Mouse (Mus musculus) midbrain, postnatal 0 days (tissue): ENCODE results near the gene Olfr727. TPM values are rescaled to one million over a fixed set of nuclear protein-coding genes. Genes with fewer than 3 reads are reported as not detected.

ENCODE experiments used
- ATAC-seq: fragments of 200-750 bp; cut with Nextera tagmentation; 2 replicates; pipeline ENCODE4 v1.8.0; 2017; ENCODE audit warnings: moderate number of reproducible peaks, mild to moderate bottlenecking, moderate TSS enrichment, moderate library complexity; ENCODE audit not compliant: low FRiP score
- DNase-seq: peaks from one replicate; pipeline ENCODE4 v3.0.0-alpha.2; 2015; ENCODE audit warnings: low spot score
- H3K27ac ChIP-seq: fragments of 300-500 bp; sonication (generic); 2 replicates; pipeline ENCODE4 v1.5.1; 2014; ENCODE audit warnings: low read depth, mild to moderate bottlenecking, low read length, mixed read lengths
- H3K27me3 ChIP-seq: fragments of 300-500 bp; sonication (generic); 2 replicates; pipeline ENCODE4 v1.6.1; 2014; ENCODE audit warnings: low read length, control low read depth, mixed read lengths; ENCODE audit not compliant: insufficient read depth
- H3K36me3 ChIP-seq: fragments of 300-500 bp; sonication (generic); 2 replicates; pipeline ENCODE4 v1.6.1; 2014; ENCODE audit warnings: low read length, control low read depth, mixed read lengths; ENCODE audit not compliant: insufficient read depth
- H3K4me1 ChIP-seq: fragments of 300-500 bp; sonication (generic); 2 replicates; pipeline ENCODE4 v1.6.1; 2014; ENCODE audit warnings: mild to moderate bottlenecking, control low read depth, antibody characterized with exemption, low read length, mixed read lengths; ENCODE audit not compliant: insufficient read depth
- H3K4me2 ChIP-seq: fragments of 300-500 bp; sonication (generic); 2 replicates; pipeline ENCODE4 v1.6.1; 2014; ENCODE audit warnings: low read depth, mild to moderate bottlenecking, low read length, mixed read lengths; ENCODE audit not compliant: poor library complexity, severe bottlenecking
- H3K4me3 ChIP-seq: fragments of 300-500 bp; sonication (generic); 2 replicates; pipeline ENCODE4 v1.5.1; 2014; ENCODE audit warnings: low read depth, mild to moderate bottlenecking, low read length, moderate library complexity
- H3K9ac ChIP-seq: fragments of 300-500 bp; sonication (generic); replicated peaks from 2 replicates; pipeline ENCODE4 v1.6.1; 2014; ENCODE audit warnings: mild to moderate bottlenecking, low read length, moderate library complexity, mixed read lengths; ENCODE audit not compliant: poor library complexity, severe bottlenecking
- H3K9me3 ChIP-seq: fragments of 300-500 bp; sonication (generic); 2 replicates; pipeline ENCODE4 v1.6.1; 2016; ENCODE audit warnings: low read length, control low read depth
- CTCF ChIP-seq: IDR thresholded peaks from 2 replicates; pipeline ENCODE4 v1.5.1; 2016; ENCODE audit warnings: antibody characterized with exemption, mild to moderate bottlenecking
- WGBS: fragments of 180-500 bp; shearing (Covaris S2); extraction: QIAGEN DNeasy Blood & Tissue Kit; methylation state at CpG from one replicate; pipeline ENCODE4 v1.1.7; 2014; 5-methylcytosine and 5-hydroxymethylcytosine counted together
- polyA plus RNA-seq: library from polyadenylated mRNA; unstranded; fragments of >200 nt; fragmentation: Nextera tagmentation; extraction: Ambion mirVana; gene quantifications from 2 replicates; pipeline ENCODE4 v1.2.1, GENCODE M21; 2015
- total RNA-seq: library from RNA; depleted of rRNA; stranded (reverse); fragments of >200 nt; gene quantifications from 2 replicates; pipeline ENCODE4 v1.2.3, GENCODE M21; 2014; rRNA removed

Gene Olfr727
- total RNA-seq (not detected in 2 replicates), polyA plus RNA-seq (not detected in 2 replicates)

- Histone ChIP-seq H3K4me1 (no peaks in the 10 kb centered on the region), H3K36me3 (no peaks in the 10 kb centered on the region), H3K27me3 (no peaks in the 10 kb centered on the region), H3K27ac (no peak within 1 kb of the TSS), H3K9ac (no peak within 1 kb of the TSS), H3K4me2 (no peak within 1 kb of the TSS), H3K9me3 (no peaks in the 10 kb centered on the region), H3K4me3 (no peak within 1 kb of the TSS)
- WGBS, result 91% methylated on average over 1 of the region's 1 CpGs
- no peak for TF ChIP-seq CTCF
- ATAC-seq, result no peak
- no peak for DNase-seq
Measured at GRCm38 (mm10) chr14:50122886-50123285, at the start of gene Olfr727. Gene Olfr727, plus strand, starts transcription at chr14:50123186.

GRCm38 (mm10) chr14:50090853-50091252, 32.1 kb upstream of the Olfr727 start, which contains the start of gene Olfr726:
Gene Olfr726, minus strand, starts transcription at chr14:50090953.
- Histone ChIP-seq H3K4me1 (no peaks in the 10 kb centered on the region), H3K4me2 (no peak within 1 kb of the TSS), H3K36me3 (no peaks in the 10 kb centered on the region), H3K4me3 (no peak within 1 kb of the TSS), H3K9me3 (no peaks in the 10 kb centered on the region), H3K27me3 (no peaks in the 10 kb centered on the region), H3K27ac (no peak within 1 kb of the TSS), H3K9ac (no peak within 1 kb of the TSS)
- DNase-seq (no peak), ATAC-seq (no peak)
- no peak for TF ChIP-seq CTCF
- 62% methylated on average over 1 of the region's 1 CpGs for WGBS

- Histone ChIP-seq H3K27ac (no peak within 1 kb of the TSS), H3K9me3 (no peaks in the 10 kb centered on the region), H3K27me3 (no peaks in the 10 kb centered on the region), H3K9ac (no peak within 1 kb of the TSS), H3K36me3 (no peaks in the 10 kb centered on the region), H3K4me1 (no peaks in the 10 kb centered on the region), H3K4me3 (no peak within 1 kb of the TSS), H3K4me2 (no peak within 1 kb of the TSS)
- no peak for ATAC-seq
- WGBS, result 88% methylated on average over 5 of the region's 5 CpGs
- no peak for TF ChIP-seq CTCF
- no peak for DNase-seq
Measured at GRCm38 (mm10) chr14:50142580-50142979, 19.6 kb downstream of the Olfr727 start, which contains the start of gene Olfr728. Gene Olfr728, minus strand, starts transcription at chr14:50142680.

DNA sequence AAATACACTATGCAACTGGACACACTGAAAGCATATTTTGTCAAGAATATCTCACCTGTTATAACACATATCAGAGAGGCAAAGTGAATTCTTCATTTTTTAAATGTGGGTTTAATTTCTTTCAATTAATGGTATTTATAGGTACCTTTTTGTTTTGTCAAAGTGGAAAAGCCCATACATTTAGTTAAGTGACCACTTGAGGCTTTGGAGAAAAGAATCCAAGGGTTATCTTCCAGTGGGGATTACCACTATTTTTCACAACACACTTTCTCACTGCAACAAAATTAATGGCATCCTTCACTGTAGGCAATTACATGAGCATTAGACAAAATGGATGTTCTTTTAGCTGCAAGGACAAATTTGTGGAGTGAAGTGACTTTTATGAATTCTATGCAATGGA, 29.8 kb downstream of the Olfr727 start, which contains the start of gene Olfr729:
Gene Olfr729 (minus strand): TSS at position 101 of the 400 bp plus-strand sequence.
- Histone ChIP-seq H3K4me3 (no peak within 1 kb of the TSS), H3K36me3 (no peaks in the 10 kb centered on the region), H3K27ac (no peak within 1 kb of the TSS), H3K27me3 (no peaks in the 10 kb centered on the region), H3K9ac (no peak within 1 kb of the TSS), H3K4me2 (no peak within 1 kb of the TSS), H3K4me1 (no peaks in the 10 kb centered on the region), H3K9me3 (no peaks in the 10 kb centered on the region)
- no peak for ATAC-seq
- DNase-seq, result no peak
- no peak for TF ChIP-seq CTCF

Other genes starting within 250 kb of the Olfr727 start
- not detected in 2 replicates for gene Olfr722, start 221.2 kb upstream of the Olfr727 start, total RNA-seq
- not detected in 2 replicates for gene Olfr722, start 221.2 kb upstream of the Olfr727 start, polyA plus RNA-seq
- not detected in 2 replicates for gene Olfr723, start 191.4 kb upstream of the Olfr727 start, total RNA-seq
- not detected in 2 replicates for gene Olfr723, start 191.4 kb upstream of the Olfr727 start, polyA plus RNA-seq
- not detected in 2 replicates for gene Olfr724, start 159.9 kb upstream of the Olfr727 start, total RNA-seq
- not detected in 2 replicates for gene Olfr724, start 159.9 kb upstream of the Olfr727 start, polyA plus RNA-seq
- gene Olfr725, start 82.8 kb upstream of the Olfr727 start, total RNA-seq, result not detected in 2 replicates
- gene Olfr725, start 82.8 kb upstream of the Olfr727 start, polyA plus RNA-seq, result not detected in 2 replicates
- gene Olfr726, start 32.2 kb upstream of the Olfr727 start, total RNA-seq, result not detected in 2 replicates
- not detected in 2 replicates for gene Olfr726, start 32.2 kb upstream of the Olfr727 start, polyA plus RNA-seq
- not detected in 2 replicates for gene Olfr728, start 19.5 kb downstream of the Olfr727 start, total RNA-seq
- gene Olfr728, start 19.5 kb downstream of the Olfr727 start, polyA plus RNA-seq, result not detected in 2 replicates
- not detected in 2 replicates for gene Olfr729, start 29.7 kb downstream of the Olfr727 start, total RNA-seq
- gene Olfr729, start 29.7 kb downstream of the Olfr727 start, polyA plus RNA-seq, result not detected in 2 replicates
- gene Olfr730, start 65.0 kb downstream of the Olfr727 start, total RNA-seq, result not detected in 2 replicates
- not detected in 2 replicates for gene Olfr730, start 65.0 kb downstream of the Olfr727 start, polyA plus RNA-seq
- gene Olfr731, start 118.7 kb downstream of the Olfr727 start, total RNA-seq, result not detected in 2 replicates
- not detected in 2 replicates for gene Olfr731, start 118.7 kb downstream of the Olfr727 start, polyA plus RNA-seq
- gene Olfr732, start 161.0 kb downstream of the Olfr727 start, total RNA-seq, result not detected in 2 replicates
- gene Olfr732, start 161.0 kb downstream of the Olfr727 start, polyA plus RNA-seq, result not detected in 2 replicates
- gene Olfr733, start 178.3 kb downstream of the Olfr727 start, total RNA-seq, result not detected in 2 replicates
- gene Olfr733, start 178.3 kb downstream of the Olfr727 start, polyA plus RNA-seq, result not detected in 2 replicates
- not detected in 2 replicates for gene Olfr734, start 203.6 kb downstream of the Olfr727 start, total RNA-seq
- not detected in 2 replicates for gene Olfr734, start 203.6 kb downstream of the Olfr727 start, polyA plus RNA-seq
- gene Olfr735, start 225.7 kb downstream of the Olfr727 start, total RNA-seq, result not detected in 2 replicates
- not detected in 2 replicates for gene Olfr735, start 225.7 kb downstream of the Olfr727 start, polyA plus RNA-seq
- gene Tlr11, start 234.7 kb downstream of the Olfr727 start, total RNA-seq, result not detected in 2 replicates
- not detected in 2 replicates for gene Tlr11, start 234.7 kb downstream of the Olfr727 start, polyA plus RNA-seq